In the genomic region with DNA sequence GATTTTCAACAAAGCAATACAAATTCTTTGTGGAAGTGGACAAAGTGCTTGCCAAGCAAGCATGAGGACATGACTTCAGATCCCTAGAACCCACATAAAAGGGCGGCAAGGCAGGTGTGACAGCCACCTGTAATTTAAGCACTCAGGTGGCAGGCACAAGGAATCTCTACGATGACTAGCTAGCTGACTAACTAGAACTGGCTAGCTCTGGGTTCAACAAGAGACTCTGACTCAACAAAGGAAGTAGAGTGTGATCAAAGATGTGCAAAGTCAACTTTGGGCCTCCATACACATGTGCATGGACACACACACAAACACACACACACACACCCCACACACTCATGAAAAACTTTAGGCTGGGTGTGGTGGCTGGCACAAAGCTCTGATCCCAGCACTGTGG, we compare ENCODE assay signal across 11 mouse cellular contexts. TPM values are rescaled to one million over a fixed set of nuclear protein-coding genes. Genes with fewer than 3 reads are reported as not detected.
DNase-seq lines count a peak whose midpoint lies in the region; ATAC-seq and TF ChIP-seq lines count a peak whose summit lies in the region.
"Had no signal": no experiment of that assay in that cellular context is flagged by ENCODE, and none has a peak within 500 bp of the region (broad histone marks: within the 10 kb centered on the region; RNA-seq: fewer than 3 reads in every experiment).

No protein-coding gene starts in this region.

- H3K9ac ChIP-seq in hindbrain, embryonic 13.5 days: no peak overlapping the region
- no peak overlapping the region; the same call in 1 of the 2 replicates for H3K9ac ChIP-seq in CH12.LX (ENCODE audit: insufficient read depth, low read depth)
- no peak overlapping the region for H3K9ac ChIP-seq in forebrain, embryonic 16.5 days (replicated peaks; ENCODE audit: low read depth, low read length)
- H3K9ac ChIP-seq: lung, embryonic 14.5 days had no signal

- H3K4me2 ChIP-seq in hindbrain, embryonic 13.5 days: no peak overlapping the region
- H3K4me2 ChIP-seq in CH12.LX (ENCODE audit: insufficient read depth, low read depth, poor library complexity, severe bottlenecking): peak overlapping the region; percentile 11; the same call in 1 of the 2 replicates
- H3K4me2 ChIP-seq in forebrain, embryonic 16.5 days (ENCODE audit: low read length): no peak overlapping the region
- H3K4me2 ChIP-seq: lung, embryonic 14.5 days had no signal

- H3K36me3 ChIP-seq in hindbrain, embryonic 10.5 days: peaks cover 16% of the 10 kb centered on the region; the same call in 1 of the 2 replicates
- no peaks in the 10 kb centered on the region for H3K36me3 ChIP-seq in hindbrain, embryonic 13.5 days
- no peaks in the 10 kb centered on the region for H3K36me3 ChIP-seq in CH12.LX (replicated peaks in 1 of 2; ENCODE audit: control insufficient read depth in 1 of 2, insufficient read depth in 1 of 2, low read length in 1 of 2)
- no peaks in the 10 kb centered on the region for H3K36me3 ChIP-seq in forebrain, embryonic 16.5 days (ENCODE audit: control insufficient read depth, insufficient read depth)

- H3K27ac ChIP-seq in hindbrain, embryonic 10.5 days: peak overlapping the region; percentile 24; the same call in 1 of the 2 replicates
- no peak overlapping the region; the same call in 1 of the 2 replicates for H3K27ac ChIP-seq in hindbrain, embryonic 13.5 days
- no peak overlapping the region for H3K27ac ChIP-seq in CH12.LX (ENCODE audit: insufficient read depth, low read depth)
- peak overlapping the region; percentile 81 for H3K27ac ChIP-seq in brown adipose tissue, adult 24 weeks (replicated peaks; ENCODE audit: low read depth, low read length)
- H3K27ac ChIP-seq in forebrain, embryonic 16.5 days (ENCODE audit: low read length): no peak overlapping the region

- dilution Hi-C loops in CH12.LX (cut with MboI; ENCODE audit: extremely low pct_ligation_motif_present, extremely low pct_unique_long_range_greater_than_20kb, low sequenced_read_pairs): no loop called here

- ATAC-seq in hindbrain, embryonic 13.5 days (ENCODE audit: low FRiP score): no peak
- ATAC-seq in monocyte, adult 5-6 weeks (replicated peaks; ENCODE audit: insufficient number of reproducible peaks, low FRiP score, low TSS enrichment, poor library complexity, severe bottlenecking): peak; percentile 15; the same call in 1 of the 2 replicates
- ATAC-seq in forebrain, embryonic 16.5 days: no peak

- no peak for TF ChIP-seq CTCF in CH12.LX (conservative IDR thresholded peaks at IDR 0.05 in 1 of 2, IDR thresholded peaks at IDR 0.05 in 1 of 2; ENCODE audit: low read depth in 2 of 2, low read length in 2 of 2)

- 89% methylated on average over 2 of the region's 2 CpGs for WGBS in hindbrain, embryonic 10.5 days
- 100% methylated on average over 2 of the region's 2 CpGs for WGBS in hindbrain, embryonic 13.5 days
- 96% methylated on average over 2 of the region's 2 CpGs for WGBS in forebrain, embryonic 16.5 days

- H3K27me3 ChIP-seq in hindbrain, embryonic 10.5 days (ENCODE audit: insufficient read depth, poor library complexity, severe bottlenecking): no peaks in the 10 kb centered on the region
- H3K27me3 ChIP-seq in hindbrain, embryonic 13.5 days: no peaks in the 10 kb centered on the region
- no peaks in the 10 kb centered on the region for H3K27me3 ChIP-seq in CH12.LX (replicated peaks)
- H3K27me3 ChIP-seq in forebrain, embryonic 16.5 days (replicated peaks; ENCODE audit: control insufficient read depth, insufficient read depth, low read length): no peaks in the 10 kb centered on the region

- TF ChIP-seq EP300 in CH12.LX (IDR thresholded peaks at IDR 0.05; ENCODE audit: low read length): no peak

- TF ChIP-seq RAD21 in CH12.LX (IDR thresholded peaks at IDR 0.05; ENCODE audit: low read depth, low read length): no peak

- H3K4me1 ChIP-seq in hindbrain, embryonic 10.5 days (replicated peaks): peaks cover 54% of the 10 kb centered on the region
- peaks cover 65% of the 10 kb centered on the region for H3K4me1 ChIP-seq in hindbrain, embryonic 13.5 days (replicated peaks)
- H3K4me1 ChIP-seq in CH12.LX (ENCODE audit: control insufficient read depth in 1 of 2, insufficient read depth in 2 of 2): peaks cover 4 to 19% of the 10 kb centered on the region in 2 experiments
- peaks cover 14% of the 10 kb centered on the region for H3K4me1 ChIP-seq in brown adipose tissue, adult 24 weeks (ENCODE audit: control insufficient read depth, insufficient read depth, insufficient read length, low read length)
- peaks cover 3% of the 10 kb centered on the region for H3K4me1 ChIP-seq in forebrain, embryonic 16.5 days (replicated peaks; ENCODE audit: control insufficient read depth, insufficient read depth, low read length)

- no peak overlapping the region for H3K4me3 ChIP-seq in hindbrain, embryonic 10.5 days
- no peak overlapping the region for H3K4me3 ChIP-seq in hindbrain, embryonic 13.5 days
- no peak overlapping the region for H3K4me3 ChIP-seq in CH12.LX (replicated peaks in 1 of 3; ENCODE audit: low read depth in 2 of 3, low read length in 2 of 3, poor library complexity in 1 of 3)
- H3K4me3 ChIP-seq in brown adipose tissue, adult 24 weeks (ENCODE audit: insufficient read depth, low read depth, low read length): no peak overlapping the region
- no peak overlapping the region for H3K4me3 ChIP-seq in forebrain, embryonic 16.5 days (replicated peaks; ENCODE audit: low read length)

- TF ChIP-seq POLR2A in CH12.LX (IDR thresholded peaks at IDR 0.05; ENCODE audit: low read depth, low read length): no peak

- no peaks in the 10 kb centered on the region for H3K9me3 ChIP-seq in hindbrain, embryonic 10.5 days
- no peaks in the 10 kb centered on the region for H3K9me3 ChIP-seq in hindbrain, embryonic 13.5 days
- H3K9me3 ChIP-seq in CH12.LX (replicated peaks; ENCODE audit: low read length): no peaks in the 10 kb centered on the region
- no peaks in the 10 kb centered on the region for H3K9me3 ChIP-seq in forebrain, embryonic 16.5 days (ENCODE audit: control insufficient read depth, low read length)

- in situ Hi-C loops in CH12.LX (cut with MboI; ENCODE audit: low pct_ligation_motif_present, low pct_unique_long_range_greater_than_20kb, low sequenced_read_pairs): no loop called here

- DNase-seq in hindbrain, embryonic 10.5 days (ENCODE audit: low spot score): no peak
- DNase-seq in CH12.LX (ENCODE audit: extremely low read depth): no peak
- DNase-seq in spleen, adult 12 weeks (ENCODE audit: low spot score): no peak
- no peak for DNase-seq in embryo, embryonic 10 days (ENCODE audit: low spot score)
- DNase-seq: right cerebral cortex, postnatal 4 days had no signal

- H3K79me2 ChIP-seq in CH12.LX (replicated peaks; ENCODE audit: control insufficient read depth, extremely low read depth, insufficient read depth, poor library complexity, severe bottlenecking): no peaks in the 10 kb centered on the region

TF ChIP-seq in CH12.LX, 34 proteins besides CTCF, POLR2A, EP300 and RAD21 (continues in another document):
- TF ChIP-seq GABPA (IDR thresholded peaks at IDR 0.05; ENCODE audit: insufficient replicate concordance, low read depth, low read length) (no peak), MAX (IDR thresholded peaks at IDR 0.05; ENCODE audit: low read length) (no peak), JUND (conservative IDR thresholded peaks at IDR 0.05; ENCODE audit: low read depth, low read length) (no peak), TBP (conservative IDR thresholded peaks at IDR 0.05; ENCODE audit: low read depth, low read length) (no peak), ELF1 (IDR thresholded peaks at IDR 0.05; ENCODE audit: low read depth, low read length) (no peak), TCF12 (IDR thresholded peaks at IDR 0.05; ENCODE audit: low read depth, low read length) (no peak), JUN (IDR thresholded peaks at IDR 0.05; ENCODE audit: insufficient read depth, low read depth, low read length) (no peak), BHLHE40 (IDR thresholded peaks at IDR 0.05; ENCODE audit: low read depth, low read length) (no peak), NELFE (IDR thresholded peaks at IDR 0.05; ENCODE audit: low read depth, low read length) (no peak), ZKSCAN1 (IDR thresholded peaks at IDR 0.05; ENCODE audit: borderline replicate concordance, low read depth, low read length) (no peak), MAFK (IDR thresholded peaks at IDR 0.05; ENCODE audit: insufficient replicate concordance, low read length) (no peak), USF1 (IDR thresholded peaks at IDR 0.05; ENCODE audit: low read depth, low read length) (no peak), USF2 (conservative IDR thresholded peaks at IDR 0.05; ENCODE audit: low read depth, low read length) (no peak), IRF4 (IDR thresholded peaks at IDR 0.05; ENCODE audit: low read depth, low read length) (no peak), POLR2AphosphoS2 (IDR thresholded peaks at IDR 0.05; ENCODE audit: low read depth, low read length) (no peak), MYC (IDR thresholded peaks at IDR 0.05; ENCODE audit: low read depth, low read length) (no peak), MXI1 (IDR thresholded peaks at IDR 0.05; ENCODE audit: low read depth, low read length) (no peak), NRF1 (IDR thresholded peaks at IDR 0.05; ENCODE audit: low read depth, low read length) (no peak), KAT2A (IDR thresholded peaks at IDR 0.05; ENCODE audit: insufficient replicate concordance, low read length) (no peak)

RNA-seq across cellular contexts. Expression of gene Gm10300, which starts 35.0 kb away (rescaled TPM):
- polyA plus RNA-seq in hindbrain, embryonic 10.5 days (2016; fragmentation: Nextera tagmentation; extraction: Ambion mirVana): 0.14 TPM in 1 of 2 replicates, not detected in the other
- polyA plus RNA-seq in hindbrain, embryonic 13.5 days (2015; fragmentation: Nextera tagmentation; extraction: Ambion mirVana): not detected in 2 replicates
- total RNA-seq in CH12.LX (2012; rRNA removed): 0.08 TPM in 2 replicates
- total RNA-seq in CH12.LX (2014; rRNA removed): not detected in 2 replicates
- polyA plus RNA-seq in CH12.LX (2012; ENCODE audit: insufficient read length, low read depth): not detected in 2 replicates
- polyA plus RNA-seq in brown adipose tissue, adult 24 weeks (2012; ENCODE audit: insufficient read depth, insufficient read length, missing spikeins): not detected in 2 replicates
- total RNA-seq in monocyte, adult 5-6 weeks (2017): 0.19 to 2.2 TPM (median 0.85 TPM) in 3 replicates
- not detected in 2 replicates for polyA plus RNA-seq in forebrain, embryonic 16.5 days (2015; fragmentation: Nextera tagmentation; extraction: Ambion mirVana)
- polyA plus RNA-seq: neural tube, embryonic 11.5 days had no signal

RNA-seq across cellular contexts. Expression of gene Epb41, which starts 35.6 kb away (rescaled TPM):
- 154 and 173 TPM in 2 replicates for polyA plus RNA-seq in hindbrain, embryonic 10.5 days (2016; fragmentation: Nextera tagmentation; extraction: Ambion mirVana)
- 94.7 and 95.1 TPM in 2 replicates for polyA plus RNA-seq in hindbrain, embryonic 13.5 days (2015; fragmentation: Nextera tagmentation; extraction: Ambion mirVana)
- 8.4 and 10.0 TPM in 2 replicates for total RNA-seq in CH12.LX (2012; rRNA removed)
- total RNA-seq in CH12.LX (2014; rRNA removed): 6.0 and 7.1 TPM in 2 replicates
- polyA plus RNA-seq in CH12.LX (2012; ENCODE audit: insufficient read length, low read depth): 16.5 and 21.6 TPM in 2 replicates
- 37.1 and 44.1 TPM in 2 replicates for polyA plus RNA-seq in brown adipose tissue, adult 24 weeks (2012; ENCODE audit: insufficient read depth, insufficient read length, missing spikeins)
- total RNA-seq in monocyte, adult 5-6 weeks (2017): 92.6 to 112 TPM (median 98.1 TPM) in 3 replicates
- polyA plus RNA-seq in forebrain, embryonic 16.5 days (2015; fragmentation: Nextera tagmentation; extraction: Ambion mirVana): 74.1 and 91.8 TPM in 2 replicates

Comparison
In these comparisons a context has a peak if more than half of its experiments do, and no peak if none do; other contexts are left out.
1. H3K27ac ChIP-seq: peak in hindbrain, embryonic 10.5 days (single experiment) and brown adipose tissue, adult 24 weeks (single experiment); none in hindbrain, embryonic 13.5 days (single experiment), CH12.LX (single experiment) and forebrain, embryonic 16.5 days (single experiment).